Mouse (Mus musculus): ENCODE results near the gene Dysf. TPM values are rescaled to one million over a fixed set of nuclear protein-coding genes. Genes with fewer than 3 reads are reported as not detected.

Dysf gene
- polyA plus RNA-seq, 1 experiment from 2014 or later = 4.4 TPM

DNA sequence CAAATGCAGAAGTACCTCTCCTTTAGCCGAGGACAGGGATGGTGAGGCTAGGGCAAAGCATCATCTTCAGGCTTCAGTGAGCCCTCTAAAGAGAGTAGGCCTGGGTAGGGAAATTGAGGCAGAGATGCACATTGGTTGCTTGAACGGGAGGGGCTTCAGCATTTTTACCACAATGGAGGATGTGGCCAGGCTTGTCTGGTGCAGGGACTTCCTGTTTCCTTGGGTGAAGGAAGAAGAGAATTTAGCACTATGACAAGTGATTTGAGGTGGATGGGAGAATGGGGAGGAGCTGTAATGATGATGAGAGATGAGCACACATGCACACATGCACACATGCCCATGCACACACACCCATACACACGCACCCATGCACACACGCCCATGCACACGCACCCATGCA is 188.1 kb downstream of the Dysf start:
- Histone ChIP-seq H3K4me1 (replicated peaks; ENCODE audit: control insufficient read depth, insufficient read depth) (no peaks in the 10 kb centered on the region), H3K9me3 (ENCODE audit: control insufficient read depth, low read length) (no peaks in the 10 kb centered on the region), H3K4me3 (ENCODE audit: low read depth, low read length) (no peak overlapping the region), H3K27ac (replicated peaks) (no peak overlapping the region), H3K27me3 (ENCODE audit: control insufficient read depth, insufficient read depth, low read length) (no peaks in the 10 kb centered on the region), H3K9ac (ENCODE audit: low read length) (no peak overlapping the region), H3K4me2 (replicated peaks; ENCODE audit: low read depth) (no peak overlapping the region), H3K36me3 (ENCODE audit: control insufficient read depth, insufficient read depth, low read length) (no peaks in the 10 kb centered on the region)
- no peak for DNase-seq (ENCODE audit: low spot score)
- no peak for ATAC-seq (ENCODE audit: low FRiP score, low TSS enrichment)
- WGBS = 95% methylated on average over 5 of the region's 5 CpGs
- TF ChIP-seq CTCF (IDR thresholded peaks at IDR 0.05; ENCODE audit: low read depth) (no peak), EP300 (optimal IDR thresholded peaks at IDR 0.05) (no peak)

DNA sequence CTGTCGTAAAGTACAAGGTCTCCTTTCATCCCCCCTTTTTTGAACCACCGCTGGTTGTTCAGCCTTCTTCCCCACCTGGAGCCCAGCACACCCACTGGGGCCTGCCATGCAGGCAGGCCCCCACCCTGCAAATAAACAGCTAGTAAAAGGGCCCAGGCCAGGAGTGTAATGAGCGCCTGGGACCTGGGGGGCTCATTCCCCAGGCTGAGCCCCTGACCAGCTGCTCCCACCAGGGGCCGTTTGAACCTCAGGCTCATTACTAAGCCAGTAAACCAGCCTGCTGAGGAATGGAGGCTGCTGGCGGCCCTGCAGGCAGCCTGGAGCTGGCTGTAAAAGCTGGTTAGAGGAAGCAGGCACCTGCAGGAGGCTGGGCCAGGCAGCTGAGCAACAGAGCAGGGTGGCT is 189.4 kb downstream of the Dysf start:
- Histone ChIP-seq H3K27ac (replicated peaks) (no peak overlapping the region), H3K9me3 (ENCODE audit: control insufficient read depth, low read length) (no peaks in the 10 kb centered on the region), H3K9ac (ENCODE audit: low read length) (no peak overlapping the region), H3K4me1 (replicated peaks; ENCODE audit: control insufficient read depth, insufficient read depth) (no peaks in the 10 kb centered on the region), H3K4me3 (ENCODE audit: low read depth, low read length) (no peak overlapping the region), H3K4me2 (replicated peaks; ENCODE audit: low read depth) (no peak overlapping the region), H3K27me3 (ENCODE audit: control insufficient read depth, insufficient read depth, low read length) (no peaks in the 10 kb centered on the region), H3K36me3 (ENCODE audit: control insufficient read depth, insufficient read depth, low read length) (no peaks in the 10 kb centered on the region)
- DNase-seq (ENCODE audit: low spot score) = no peak
- no peak for TF ChIP-seq CTCF (IDR thresholded peaks at IDR 0.05; ENCODE audit: low read depth)
- no peak for TF ChIP-seq EP300 (optimal IDR thresholded peaks at IDR 0.05)
- WGBS = 45% methylated on average over 5 of the region's 5 CpGs
- ATAC-seq (ENCODE audit: low FRiP score, low TSS enrichment) = no peak

GRCm38 (mm10) chr6:84201721-84202490 is 193.5 kb downstream of the Dysf start:
- H3K27ac ChIP-seq (replicated peaks) = no peak overlapping the region
- no peak for TF ChIP-seq EP300 (optimal IDR thresholded peaks at IDR 0.05)
- TF ChIP-seq CTCF (IDR thresholded peaks at IDR 0.05; ENCODE audit: low read depth) = 0 out of 2 replicates have a peak, but pooled peaks have one; percentile 4
- 84% methylated on average over 8 of the region's 8 CpGs for WGBS
- no peak overlapping the region for H3K4me3 ChIP-seq (ENCODE audit: low read depth, low read length)
- H3K9me3 ChIP-seq (ENCODE audit: control insufficient read depth, low read length) = no peaks in the 10 kb centered on the region
- no peak for DNase-seq (ENCODE audit: low spot score)
- no peak overlapping the region for H3K4me2 ChIP-seq (replicated peaks; ENCODE audit: low read depth)
- no peaks in the 10 kb centered on the region for H3K27me3 ChIP-seq (ENCODE audit: control insufficient read depth, insufficient read depth, low read length)
- H3K36me3 ChIP-seq (ENCODE audit: control insufficient read depth, insufficient read depth, low read length) = no peaks in the 10 kb centered on the region
- H3K9ac ChIP-seq (ENCODE audit: low read length) = no peak overlapping the region
- H3K4me1 ChIP-seq (replicated peaks; ENCODE audit: control insufficient read depth, insufficient read depth) = no peaks in the 10 kb centered on the region
- ATAC-seq (ENCODE audit: low FRiP score, low TSS enrichment) = no peak

GRCm38 (mm10) chr6:84205611-84206010 is 197.2 kb downstream of the Dysf start:
- Histone ChIP-seq H3K36me3 (ENCODE audit: control insufficient read depth, insufficient read depth, low read length) (no peaks in the 10 kb centered on the region), H3K4me3 (ENCODE audit: low read depth, low read length) (no peak overlapping the region), H3K27ac (replicated peaks) (no peak overlapping the region), H3K4me1 (replicated peaks; ENCODE audit: control insufficient read depth, insufficient read depth) (no peaks in the 10 kb centered on the region), H3K4me2 (replicated peaks; ENCODE audit: low read depth) (no peak overlapping the region), H3K9ac (ENCODE audit: low read length) (no peak overlapping the region), H3K27me3 (ENCODE audit: control insufficient read depth, insufficient read depth, low read length) (no peaks in the 10 kb centered on the region), H3K9me3 (ENCODE audit: control insufficient read depth, low read length) (no peaks in the 10 kb centered on the region)
- DNase-seq (ENCODE audit: low spot score) (no peak), ATAC-seq (ENCODE audit: low FRiP score, low TSS enrichment) (no peak)
- TF ChIP-seq EP300 (optimal IDR thresholded peaks at IDR 0.05) (no peak), CTCF (IDR thresholded peaks at IDR 0.05; ENCODE audit: low read depth) (no peak)
- whole genome bisulfite sequencing = 88% methylated on average over 3 of the region's 3 CpGs

DNA sequence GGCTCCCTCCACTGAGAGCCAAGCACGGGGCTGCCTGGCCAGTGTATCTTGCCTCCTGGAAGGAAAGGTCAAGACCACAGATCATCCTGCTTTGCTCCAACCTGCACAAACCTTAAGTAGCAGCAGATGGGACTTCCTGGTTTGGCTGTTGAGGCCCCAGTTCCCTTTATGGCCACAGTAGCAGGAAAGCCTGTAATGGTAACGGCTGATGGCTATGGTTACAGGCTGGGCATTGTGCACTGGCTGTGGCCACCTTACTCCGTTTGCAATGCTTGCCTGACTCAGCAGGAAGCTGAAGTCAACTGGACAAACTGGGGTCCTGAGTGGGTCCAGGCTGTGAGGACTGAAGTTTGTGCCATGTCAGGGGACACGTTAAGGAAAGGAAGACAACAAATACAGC is 200.2 kb downstream of the Dysf start:
- 78% methylated on average over 4 of the region's 4 CpGs for WGBS
- Histone ChIP-seq H3K36me3 (ENCODE audit: control insufficient read depth, insufficient read depth, low read length) (no peaks in the 10 kb centered on the region), H3K4me2 (replicated peaks; ENCODE audit: low read depth) (no peak overlapping the region), H3K9ac (ENCODE audit: low read length) (no peak overlapping the region), H3K27me3 (ENCODE audit: control insufficient read depth, insufficient read depth, low read length) (no peaks in the 10 kb centered on the region), H3K9me3 (ENCODE audit: control insufficient read depth, low read length) (no peaks in the 10 kb centered on the region), H3K4me3 (ENCODE audit: low read depth, low read length) (no peak overlapping the region), H3K4me1 (replicated peaks; ENCODE audit: control insufficient read depth, insufficient read depth) (no peaks in the 10 kb centered on the region), H3K27ac (replicated peaks) (no peak overlapping the region)
- DNase-seq (ENCODE audit: low spot score) (no peak), ATAC-seq (ENCODE audit: low FRiP score, low TSS enrichment) (no peak)
- TF ChIP-seq EP300 (optimal IDR thresholded peaks at IDR 0.05) = no peak
- TF ChIP-seq CTCF (IDR thresholded peaks at IDR 0.05; ENCODE audit: low read depth) = no peak

DNA sequence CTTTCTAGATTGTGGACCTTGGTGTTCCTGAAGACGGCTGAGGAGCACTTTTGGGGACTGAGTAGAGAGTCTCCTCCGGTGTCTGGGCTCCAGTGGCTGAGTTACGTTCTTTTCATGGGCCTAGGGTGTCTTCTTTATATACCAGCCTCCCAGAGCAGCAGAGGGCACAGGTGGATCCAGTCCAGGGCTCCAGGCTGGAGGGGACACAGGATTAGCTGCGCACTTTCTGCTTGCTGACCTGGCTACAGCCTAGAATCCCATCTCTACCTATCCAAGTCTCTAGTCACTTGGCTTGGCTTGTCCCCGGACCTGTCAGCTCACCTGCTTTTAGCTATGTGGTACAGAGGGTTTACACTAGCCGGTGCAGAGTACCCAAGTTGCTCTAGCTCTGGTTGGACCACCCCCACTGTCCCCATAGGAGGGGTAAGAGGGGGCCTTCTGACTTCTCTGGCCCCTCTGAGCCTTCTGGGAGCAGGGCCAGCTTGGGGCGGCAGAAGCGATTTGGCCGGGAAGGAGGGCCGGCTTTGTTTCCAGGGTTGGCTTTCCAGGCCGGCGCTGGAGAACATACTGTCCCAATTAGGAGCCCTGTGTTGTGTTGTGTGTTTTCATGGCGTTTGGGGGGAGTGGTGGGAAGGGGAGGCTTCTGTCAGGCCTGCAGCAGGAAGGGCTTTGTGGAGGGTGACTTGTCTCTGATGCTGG is 201.5 kb downstream of the Dysf start:
- Histone ChIP-seq H3K27me3 (ENCODE audit: control insufficient read depth, insufficient read depth, low read length) (no peaks in the 10 kb centered on the region), H3K36me3 (ENCODE audit: control insufficient read depth, insufficient read depth, low read length) (no peaks in the 10 kb centered on the region), H3K4me3 (ENCODE audit: low read depth, low read length) (no peak overlapping the region), H3K4me1 (replicated peaks; ENCODE audit: control insufficient read depth, insufficient read depth) (no peaks in the 10 kb centered on the region), H3K4me2 (replicated peaks; ENCODE audit: low read depth) (no peak overlapping the region), H3K9me3 (ENCODE audit: control insufficient read depth, low read length) (no peaks in the 10 kb centered on the region), H3K9ac (ENCODE audit: low read length) (no peak overlapping the region), H3K27ac (replicated peaks) (no peak overlapping the region)
- ATAC-seq (ENCODE audit: low FRiP score, low TSS enrichment) = peak; percentile 48; the same call in 1 of the 2 replicates
- peak; percentile 36 for DNase-seq (ENCODE audit: low spot score)
- TF ChIP-seq EP300 (optimal IDR thresholded peaks at IDR 0.05) = no peak
- TF ChIP-seq CTCF (IDR thresholded peaks at IDR 0.05; ENCODE audit: low read depth) = no peak
- 62% methylated on average over 13 of the region's 13 CpGs for WGBS

Measured in stomach, postnatal 0 days (tissue).